Mouse (Mus musculus) ES-Bruce4 (cell line): ENCODE results near the gene Pipox. TPM values are rescaled to one million over a fixed set of nuclear protein-coding genes. Genes with fewer than 3 reads are reported as not detected.

Experiments
- H3K27ac ChIP-seq: 2 replicates; pipeline ENCODE4 v1.5.1; 2012; ENCODE audit warnings: low read length, inconsistent platforms; ENCODE audit not compliant: insufficient read depth
- H3K27me3 ChIP-seq: 2 replicates; pipeline ENCODE4 v1.6.1; 2012; ENCODE audit warnings: mild to moderate bottlenecking, low read length, inconsistent platforms; ENCODE audit not compliant: control insufficient read depth, poor library complexity, insufficient read depth, severe bottlenecking
- H3K36me3 ChIP-seq: 2 replicates; pipeline ENCODE4 v1.6.1; 2012; ENCODE audit warnings: inconsistent platforms, mild to moderate bottlenecking, low read length, moderate library complexity; ENCODE audit not compliant: control insufficient read depth, poor library complexity, insufficient read depth, severe bottlenecking
- H3K4me1 ChIP-seq: one replicate; pipeline ENCODE4 v1.8.1; 2011; ENCODE audit warnings: low read length; ENCODE audit not compliant: control insufficient read depth, insufficient read depth
- H3K4me3 ChIP-seq: 2 replicates; pipeline ENCODE4 v1.5.1; 2011; ENCODE audit warnings: low read depth, mild to moderate bottlenecking, low read length
- H3K9ac ChIP-seq: 2 replicates; pipeline ENCODE4 v1.6.1; 2012; ENCODE audit warnings: low read depth, mild to moderate bottlenecking, inconsistent platforms; ENCODE audit not compliant: poor library complexity, severe bottlenecking
- H3K9me3 ChIP-seq: replicated peaks from 2 replicates; pipeline ENCODE4 v1.6.1; 2012; ENCODE audit warnings: mild to moderate bottlenecking, low read length, inconsistent platforms; ENCODE audit not compliant: control insufficient read depth, poor library complexity, insufficient read depth, severe bottlenecking
- CTCF ChIP-seq: IDR thresholded peaks from one replicate; pipeline ENCODE4 v1.8.1; 2011; ENCODE audit warnings: low read depth, low read length
- EP300 ChIP-seq: IDR thresholded peaks from 2 replicates; pipeline ENCODE4 v1.6.1; 2011; ENCODE audit warnings: low read depth, low read length; ENCODE audit not compliant: insufficient read depth
- POLR2A ChIP-seq: IDR thresholded peaks from one replicate; pipeline ENCODE4 v1.8.1; 2011; ENCODE audit warnings: low read length; ENCODE audit not compliant: insufficient read depth
- polyA plus RNA-seq: library from polyadenylated mRNA; stranded (reverse); fragments of >200 nt; gene quantifications from 2 replicates; pipeline ENCODE4 v1.2.4, GENCODE M21; 2011; ENCODE audit warnings: low read depth; ENCODE audit not compliant: missing spikeins, insufficient read depth, insufficient read length

Pipox gene
- polyA plus RNA-seq = 14.3 and 17.0 TPM in 2 replicates

DNA sequence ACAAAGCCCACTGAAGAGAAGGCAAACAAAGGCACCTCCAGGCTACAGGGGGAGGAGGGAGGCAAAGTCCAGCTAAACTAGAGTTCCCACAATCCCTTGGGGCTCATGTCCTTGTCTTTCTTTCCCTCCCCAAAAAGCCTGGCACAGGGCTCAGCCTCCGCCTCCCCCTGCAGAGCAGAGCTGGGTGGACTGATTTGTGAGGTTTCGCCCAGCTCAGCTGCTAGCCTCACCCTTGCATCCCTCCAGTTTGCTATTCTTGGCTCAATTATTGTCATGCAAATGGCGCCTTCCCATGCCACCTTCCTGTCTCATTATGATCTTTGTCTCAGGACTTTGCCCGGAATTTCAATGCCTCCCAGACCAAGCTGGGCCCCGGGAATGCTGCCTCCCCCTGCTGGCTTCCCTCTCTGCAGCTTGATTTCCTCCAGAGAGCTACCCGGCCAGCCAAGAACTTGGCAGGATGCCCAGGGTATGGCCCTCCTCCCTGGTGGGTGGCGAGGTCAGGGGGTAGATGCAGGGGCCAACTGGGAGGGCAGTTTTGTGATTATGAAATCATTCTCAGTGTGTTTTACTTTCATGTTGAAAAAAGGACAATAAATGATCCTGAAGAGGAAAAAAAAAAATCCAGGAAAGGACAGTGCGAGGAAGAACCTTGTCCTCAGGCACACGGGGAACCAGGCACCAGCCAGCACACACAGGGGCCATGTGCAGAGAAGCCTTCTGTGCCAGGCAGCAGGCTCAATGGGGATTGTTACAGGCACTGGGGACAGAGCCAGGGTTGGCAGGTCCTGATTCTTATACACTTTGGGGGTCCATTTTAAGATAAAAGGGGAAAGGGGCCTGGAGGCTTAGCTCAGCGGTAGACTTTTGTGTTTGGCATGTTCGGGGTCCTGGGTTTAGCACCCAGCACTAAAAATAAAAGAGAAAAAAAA, at the start of gene Pipox:
Gene Pipox (minus strand): TSS at position 310 of the 932 bp plus-strand sequence.
- TF ChIP-seq EP300 (peak; percentile 99), CTCF (peak; percentile 49), POLR2A (no peak)
- H3K27ac ChIP-seq = peak within 1 kb of the TSS; percentile 88
- H3K36me3 ChIP-seq = peaks cover 1% of the 10 kb centered on the region; the same call in 1 of the 2 replicates
- H3K4me3 ChIP-seq = peak within 1 kb of the TSS; percentile 60
- peak within 1 kb of the TSS; percentile 51 for H3K9ac ChIP-seq
- H3K27me3 ChIP-seq = no peaks in the 10 kb centered on the region
- H3K9me3 ChIP-seq = no peaks in the 10 kb centered on the region
- peaks cover 16% of the 10 kb centered on the region for H3K4me1 ChIP-seq

DNA sequence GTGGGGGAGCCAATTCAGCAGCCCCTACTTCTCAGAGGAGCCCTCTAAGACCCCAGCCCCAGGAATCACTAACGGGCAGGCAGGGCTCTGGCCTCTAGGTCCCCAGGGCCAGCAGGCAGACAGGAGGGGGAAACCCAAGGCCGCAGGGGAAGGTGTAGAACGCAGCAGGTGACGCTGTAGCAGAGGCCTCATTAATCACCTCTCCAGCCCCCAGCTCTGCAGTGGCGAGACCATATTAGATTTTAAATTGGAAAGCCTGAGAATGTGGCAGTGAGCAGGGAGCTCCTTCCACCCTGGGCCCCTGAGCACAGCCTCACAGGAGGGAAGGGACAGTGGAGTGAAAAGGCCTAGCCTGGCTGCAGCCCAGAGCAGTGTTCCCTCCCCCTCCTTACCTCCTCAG, 48.3 kb upstream of the Pipox start:
- no peak overlapping the region for H3K9ac ChIP-seq
- H3K9me3 ChIP-seq = no peaks in the 10 kb centered on the region
- H3K27me3 ChIP-seq = no peaks in the 10 kb centered on the region; the same call in 1 of the 2 replicates
- H3K36me3 ChIP-seq = no peaks in the 10 kb centered on the region
- no peak overlapping the region for H3K27ac ChIP-seq
- TF ChIP-seq EP300 = no peak
- no peak overlapping the region for H3K4me3 ChIP-seq
- H3K4me1 ChIP-seq = peaks cover under 1% of the 10 kb centered on the region

- Histone ChIP-seq H3K9ac (no peak overlapping the region), H3K9me3 (no peaks in the 10 kb centered on the region), H3K4me1 (peaks cover 8% of the 10 kb centered on the region), H3K27me3 (peaks cover 4% of the 10 kb centered on the region; the same call in 1 of the 2 replicates), H3K36me3 (no peaks in the 10 kb centered on the region), H3K27ac (no peak overlapping the region), H3K4me3 (no peak overlapping the region)
- TF ChIP-seq EP300 (no peak), CTCF (no peak), POLR2A (no peak)
These were observed 43.9 kb upstream of the Pipox start for GRCm38 (mm10) chr11:77937649-77938410.

DNA sequence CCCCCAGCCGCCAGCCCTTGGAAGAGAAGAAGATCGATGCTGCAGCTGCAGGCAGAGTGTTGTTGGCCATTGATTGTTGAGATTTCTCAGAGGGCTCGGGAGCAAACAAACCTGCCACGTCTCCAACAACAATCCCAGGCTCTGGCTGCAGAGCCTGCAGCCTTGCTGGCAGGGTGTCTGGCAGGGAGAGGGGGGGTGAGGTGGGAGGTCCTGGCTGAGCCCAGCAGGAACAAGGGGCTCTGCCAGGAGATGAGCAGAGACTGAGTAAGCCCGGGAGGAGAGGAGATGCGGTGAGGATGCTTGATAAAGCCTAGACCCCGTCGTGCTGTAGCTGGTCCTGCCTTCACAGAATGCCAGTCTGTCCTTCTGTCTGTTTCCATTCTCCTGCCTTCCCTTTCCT, 43.0 kb upstream of the Pipox start:
- Histone ChIP-seq H3K27me3 (peaks cover 10% of the 10 kb centered on the region), H3K36me3 (no peaks in the 10 kb centered on the region)
- TF ChIP-seq CTCF = no peak
- no peak for TF ChIP-seq EP300
- no peak for TF ChIP-seq POLR2A

DNA sequence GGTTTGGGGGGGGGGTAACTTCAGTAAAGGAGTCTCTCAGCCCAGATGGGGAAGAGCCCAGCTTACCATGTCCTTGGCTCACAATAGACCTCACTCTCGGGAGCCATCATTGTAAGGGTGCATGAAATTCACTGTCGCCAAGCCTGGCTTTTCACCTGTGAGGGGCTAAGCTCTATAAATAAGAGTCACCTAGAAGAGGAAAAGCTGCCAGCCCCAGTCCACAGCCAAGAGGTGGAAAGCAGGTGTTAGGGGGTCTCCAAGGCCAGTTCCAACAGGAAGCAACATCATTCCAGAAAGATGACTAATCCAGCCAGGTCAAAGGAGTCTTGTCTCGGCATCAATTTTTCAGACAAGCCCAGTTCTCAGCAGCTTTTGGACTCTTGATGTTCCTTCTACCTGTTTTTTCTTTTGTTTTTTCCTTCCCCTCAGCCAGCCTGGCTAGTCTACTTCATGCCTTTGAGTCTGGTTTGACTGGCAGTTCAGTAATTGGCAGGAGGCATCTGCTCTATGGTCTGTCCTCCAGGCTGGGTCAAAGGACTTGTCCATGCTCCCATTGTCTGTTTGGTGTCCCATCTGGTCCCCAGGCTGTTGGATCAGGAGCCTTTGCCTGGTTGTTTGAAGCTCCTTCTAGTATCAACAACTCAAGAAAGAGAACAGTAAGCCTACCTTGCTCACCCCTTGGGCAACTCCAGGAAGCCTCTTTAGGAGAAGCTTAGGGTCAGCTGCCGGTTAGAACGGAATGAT, 40.8 kb upstream of the Pipox start:
- no peak overlapping the region for H3K9ac ChIP-seq
- TF ChIP-seq CTCF (no peak), EP300 (no peak)
- H3K4me1 ChIP-seq = peaks cover 8% of the 10 kb centered on the region
- H3K27me3 ChIP-seq = peaks cover 18% of the 10 kb centered on the region
- no peaks in the 10 kb centered on the region for H3K9me3 ChIP-seq
- no peak overlapping the region for H3K4me3 ChIP-seq
- H3K36me3 ChIP-seq = no peaks in the 10 kb centered on the region
- 0 out of 2 replicates have a peak overlapping the region, but pooled peaks have one; percentile 7 for H3K27ac ChIP-seq

More for the DNA sequence above, 43.0 kb upstream of the Pipox start:
- H3K9me3 ChIP-seq = no peaks in the 10 kb centered on the region
- H3K4me1 ChIP-seq = peaks cover 8% of the 10 kb centered on the region
- H3K27ac ChIP-seq = no peak overlapping the region
- no peak overlapping the region for H3K9ac ChIP-seq
- no peak overlapping the region for H3K4me3 ChIP-seq
